Mouse (Mus musculus): ENCODE measurements around the gene Ccdc58. TPM values are rescaled to one million over a fixed set of nuclear protein-coding genes. Genes with fewer than 3 reads are reported as not detected.
"Not testable (repeated sequence)": the region's sequence is repeated elsewhere in the genome, so short reads cannot be mapped to it uniquely, and the experiment has no call there.

The Ccdc58 gene
- polyA plus RNA-seq, 1 experiment from 2014 or later: 88.3 TPM

DNA sequence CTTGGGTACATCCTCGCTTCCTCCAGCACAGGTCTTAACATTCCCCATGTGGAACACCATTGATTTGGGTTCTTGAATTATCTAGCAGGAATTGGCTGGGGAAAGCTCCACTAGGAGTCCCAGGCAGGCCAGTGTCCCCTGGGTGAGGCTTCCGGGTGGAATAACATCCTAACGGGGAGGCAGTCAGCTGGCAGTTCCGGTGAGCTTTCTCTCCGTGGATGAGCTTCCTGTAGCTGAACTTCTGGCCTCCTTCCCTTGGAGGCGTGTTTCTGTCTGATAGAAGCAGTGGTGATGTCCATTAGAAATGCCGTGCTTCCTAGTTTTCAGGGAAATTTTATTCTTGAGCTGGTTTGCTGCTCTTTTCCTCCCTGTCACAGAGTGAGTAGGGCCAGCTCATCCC lies 17.6 kb downstream of the Ccdc58 start:
- H3K9ac ChIP-seq: no peak overlapping the region
- H3K36me3 ChIP-seq: peaks cover 45% of the 10 kb centered on the region
- no peak overlapping the region for H3K27ac ChIP-seq
- H3K4me2 ChIP-seq (replicated peaks): no peak overlapping the region
- no peaks in the 10 kb centered on the region for H3K4me1 ChIP-seq
- H3K9me3 ChIP-seq: no peaks in the 10 kb centered on the region
- no peak overlapping the region for H3K4me3 ChIP-seq
- WGBS: 79% methylated on average over 7 of the region's 7 CpGs
- ATAC-seq (ENCODE audit: insufficient number of reproducible peaks, insufficient read depth, low FRiP score, low TSS enrichment): no peak
- H3K27me3 ChIP-seq: no peaks in the 10 kb centered on the region

DNA sequence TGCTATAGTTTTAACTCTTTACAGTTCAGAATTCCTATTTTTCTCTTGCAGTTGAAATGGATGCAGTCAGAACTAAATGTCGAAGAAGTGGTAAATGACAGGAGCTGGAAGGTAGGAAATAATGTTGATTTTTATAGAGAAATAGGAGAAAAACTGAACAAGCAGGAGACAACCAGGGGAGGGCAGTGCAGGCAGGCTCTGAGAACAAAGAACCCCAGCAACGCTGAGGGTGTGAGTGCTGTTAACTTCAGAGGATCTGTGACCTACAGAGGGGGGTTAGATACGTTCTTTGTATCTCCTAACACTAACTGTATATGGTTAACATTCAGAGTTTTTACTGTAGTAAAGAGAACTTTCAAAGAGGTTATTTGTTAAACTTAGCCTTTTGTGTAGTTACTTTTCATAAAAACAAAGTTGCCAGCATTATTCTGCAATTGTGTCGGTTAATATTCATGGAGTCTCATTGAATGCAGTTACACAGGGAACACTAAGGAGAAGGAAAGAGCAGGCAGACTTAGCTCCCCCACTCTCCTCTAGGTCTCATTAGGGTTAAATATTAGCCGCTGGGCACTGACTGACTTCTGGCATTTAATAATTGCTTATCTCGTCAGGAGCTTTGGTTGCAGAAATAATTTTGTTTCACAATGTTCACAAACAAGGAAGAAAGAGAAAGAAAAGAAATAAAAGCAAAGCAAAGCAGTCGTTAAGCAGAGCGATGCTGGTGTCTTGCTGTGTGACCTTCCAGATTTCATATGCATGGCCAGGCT lies 18.5 kb downstream of the Ccdc58 start:
- no peaks in the 10 kb centered on the region for H3K27me3 ChIP-seq
- ATAC-seq (ENCODE audit: insufficient number of reproducible peaks, insufficient read depth, low FRiP score, low TSS enrichment): no peak
- H3K4me3 ChIP-seq: no peak overlapping the region
- no peak overlapping the region for H3K4me2 ChIP-seq (replicated peaks)
- H3K9me3 ChIP-seq: no peaks in the 10 kb centered on the region
- no peak overlapping the region for H3K27ac ChIP-seq
- H3K4me1 ChIP-seq: no peaks in the 10 kb centered on the region
- WGBS: 81% methylated on average over 8 of the region's 8 CpGs
- no peak overlapping the region for H3K9ac ChIP-seq
- H3K36me3 ChIP-seq: peaks cover 42% of the 10 kb centered on the region

DNA sequence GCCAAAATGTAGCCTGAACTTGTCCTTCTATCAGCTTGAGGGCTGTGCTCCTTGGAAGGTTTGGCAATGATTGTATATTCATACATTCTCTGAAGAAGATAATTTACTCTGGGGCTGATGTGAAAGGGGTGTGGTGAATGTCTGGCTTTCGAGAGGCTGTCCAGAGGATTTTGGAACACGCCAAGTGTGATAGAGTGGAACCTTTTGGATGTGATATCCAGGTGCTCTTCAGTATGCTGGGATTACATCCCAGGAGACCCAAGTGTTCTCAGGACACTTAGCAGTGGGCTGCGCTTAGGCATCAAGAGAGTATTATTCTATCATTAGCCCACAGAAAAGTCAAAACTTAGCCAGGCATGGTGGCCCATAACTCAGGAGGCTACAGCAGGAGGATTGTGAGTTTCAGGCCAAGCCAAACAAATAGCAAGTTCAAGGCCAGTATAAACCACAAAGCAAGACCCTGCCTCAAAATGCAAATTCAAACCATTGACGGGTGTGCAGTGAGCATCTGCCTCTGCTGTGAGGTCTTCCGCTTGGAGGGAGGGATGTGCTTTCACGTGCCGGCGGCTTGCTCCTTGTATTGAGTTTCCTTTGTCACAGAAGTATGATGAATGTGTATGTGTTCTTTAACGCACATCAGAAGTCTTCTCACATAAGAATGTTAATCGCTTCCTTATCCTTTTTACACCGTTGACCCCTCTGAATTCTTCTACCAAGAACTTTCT lies 19.5 kb downstream of the Ccdc58 start:
- Histone ChIP-seq H3K9ac (no peak overlapping the region), H3K27ac (no peak overlapping the region), H3K4me3 (no peak overlapping the region), H3K4me2 (replicated peaks) (no peak overlapping the region), H3K36me3 (peaks cover 33% of the 10 kb centered on the region), H3K4me1 (no peaks in the 10 kb centered on the region), H3K27me3 (no peaks in the 10 kb centered on the region), H3K9me3 (no peaks in the 10 kb centered on the region)
- WGBS: 83% methylated on average over 11 of the region's 11 CpGs
- ATAC-seq (ENCODE audit: insufficient number of reproducible peaks, insufficient read depth, low FRiP score, low TSS enrichment): no peak

DNA sequence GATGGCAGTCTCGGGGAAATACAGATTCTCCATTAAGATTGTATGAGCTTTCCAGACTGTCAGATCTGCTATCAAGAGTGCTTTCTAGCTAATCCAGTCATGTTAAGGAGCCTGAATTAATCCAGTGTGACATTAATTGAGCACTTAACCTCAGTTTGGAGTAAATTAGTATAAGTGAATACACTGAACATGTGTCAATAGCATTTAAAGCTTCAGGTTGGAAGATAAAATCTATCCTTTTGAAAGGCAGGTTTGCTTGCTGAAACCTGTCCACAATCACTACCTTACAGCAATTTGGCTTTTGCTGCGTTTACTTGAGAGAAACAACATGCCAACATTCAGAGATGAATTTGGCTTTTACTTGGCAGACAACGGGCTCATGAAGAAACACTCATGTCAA lies 22.6 kb downstream of the Ccdc58 start:
- no peak overlapping the region for H3K9ac ChIP-seq
- H3K4me1 ChIP-seq: no peaks in the 10 kb centered on the region
- 78% methylated on average over 3 of the region's 3 CpGs for WGBS

DNA sequence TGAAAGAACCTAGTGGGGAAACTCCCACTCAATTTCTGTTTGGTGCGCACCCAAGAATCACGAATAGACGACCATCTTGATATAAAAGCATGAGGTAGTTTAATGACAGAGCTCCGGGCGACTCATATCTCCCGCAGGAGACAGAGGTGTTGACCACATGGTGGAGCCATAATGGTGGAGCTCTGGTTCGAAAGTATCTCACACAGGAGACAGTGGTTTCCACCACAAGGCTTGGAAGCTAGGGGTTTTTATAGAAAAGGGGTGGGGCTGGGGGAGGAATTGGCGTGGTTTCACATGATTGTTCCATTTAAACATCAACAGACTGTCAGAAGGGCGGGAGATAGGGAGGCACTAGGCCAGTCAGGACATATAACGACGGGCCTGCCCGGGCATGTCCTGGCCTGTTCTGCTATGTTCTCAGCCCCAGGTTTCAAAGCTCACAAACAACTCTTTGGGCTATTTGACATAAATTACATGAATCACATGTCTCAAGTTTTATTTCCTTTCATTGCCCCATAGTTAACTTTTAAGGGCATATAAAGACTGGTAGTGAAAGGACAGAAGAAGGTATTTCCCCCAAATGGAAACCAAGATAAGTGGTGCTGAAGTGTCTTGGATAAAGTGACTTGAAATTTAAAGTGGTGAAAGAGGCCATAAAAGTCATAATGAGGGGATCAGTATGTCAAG lies 26.5 kb downstream of the Ccdc58 start:
- not testable (repeated sequence) for H3K4me3 ChIP-seq; H3K27me3 ChIP-seq; H3K36me3 ChIP-seq; H3K9me3 ChIP-seq; H3K27ac ChIP-seq; ATAC-seq (ENCODE audit: insufficient number of reproducible peaks, insufficient read depth, low FRiP score, low TSS enrichment); H3K4me1 ChIP-seq; H3K4me2 ChIP-seq (replicated peaks); H3K9ac ChIP-seq
- 89% methylated on average over 12 of the region's 12 CpGs for WGBS

More for the DNA sequence above, 22.6 kb downstream of the Ccdc58 start:
- H3K4me3 ChIP-seq: no peak overlapping the region
- no peak for ATAC-seq (ENCODE audit: insufficient number of reproducible peaks, insufficient read depth, low FRiP score, low TSS enrichment)
- H3K9me3 ChIP-seq: no peaks in the 10 kb centered on the region
- no peaks in the 10 kb centered on the region for H3K27me3 ChIP-seq
- peaks cover 15% of the 10 kb centered on the region; the same call in 1 of the 2 replicates for H3K36me3 ChIP-seq
- no peak overlapping the region for H3K4me2 ChIP-seq (replicated peaks)
- no peak overlapping the region for H3K27ac ChIP-seq

DNA sequence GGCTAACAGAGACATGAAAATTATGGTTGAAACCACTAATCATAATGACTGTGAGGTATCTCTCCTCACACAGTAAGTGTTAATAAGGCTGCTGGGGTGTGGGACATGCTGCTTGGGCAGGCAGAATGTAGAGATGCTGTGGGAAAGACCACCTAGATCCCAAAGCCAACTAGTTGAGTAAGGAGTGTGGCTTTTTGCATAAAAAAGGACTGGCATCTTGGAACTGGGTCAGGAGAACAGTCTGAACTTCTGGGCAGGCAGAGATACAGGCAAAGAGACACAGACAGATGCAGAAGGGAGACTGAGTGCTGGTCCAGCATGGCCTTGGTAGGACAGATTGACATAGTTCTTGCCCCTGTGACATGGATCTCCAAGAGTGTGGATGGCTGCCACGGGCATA lies 30.0 kb downstream of the Ccdc58 start:
- no peak overlapping the region for H3K9ac ChIP-seq

DNA sequence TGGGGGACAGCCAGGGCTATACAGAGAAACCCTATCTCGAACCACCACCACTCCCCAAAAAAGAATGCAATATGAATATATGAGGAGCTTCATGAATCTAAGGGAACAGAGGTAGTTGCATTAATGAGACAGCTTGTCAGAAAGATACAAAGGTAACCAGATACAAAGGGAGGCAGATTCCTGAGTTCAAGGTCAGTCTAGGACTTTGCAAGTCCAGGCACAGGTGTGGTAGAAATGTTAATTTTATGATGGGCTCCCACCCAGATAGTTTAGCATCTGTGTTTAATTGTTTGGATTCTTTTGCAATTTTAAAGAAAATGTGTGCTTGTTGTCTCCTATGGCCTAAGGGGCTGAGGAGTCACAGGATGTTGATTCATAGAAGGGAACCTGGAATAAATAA lies 30.7 kb downstream of the Ccdc58 start:
- Histone ChIP-seq H3K4me3 (no peak overlapping the region), H3K4me2 (replicated peaks) (no peak overlapping the region), H3K27ac (no peak overlapping the region), H3K9me3 (no peaks in the 10 kb centered on the region), H3K27me3 (no peaks in the 10 kb centered on the region), H3K36me3 (no peaks in the 10 kb centered on the region), H3K4me1 (no peaks in the 10 kb centered on the region), H3K9ac (no peak overlapping the region)
- 88% methylated on average over 1 of the region's 1 CpGs for whole genome bisulfite sequencing
- ATAC-seq (ENCODE audit: insufficient number of reproducible peaks, insufficient read depth, low FRiP score, low TSS enrichment): no peak

More for the DNA sequence above, 30.0 kb downstream of the Ccdc58 start:
- H3K9me3 ChIP-seq: no peaks in the 10 kb centered on the region
- WGBS: 81% methylated on average over 1 of the region's 1 CpGs
- H3K4me3 ChIP-seq: no peak overlapping the region
- H3K36me3 ChIP-seq: no peaks in the 10 kb centered on the region
- H3K4me2 ChIP-seq (replicated peaks): no peak overlapping the region
- ATAC-seq (ENCODE audit: insufficient number of reproducible peaks, insufficient read depth, low FRiP score, low TSS enrichment): no peak
- H3K27ac ChIP-seq: no peak overlapping the region
- H3K27me3 ChIP-seq: no peaks in the 10 kb centered on the region
- H3K4me1 ChIP-seq: no peaks in the 10 kb centered on the region

DNA sequence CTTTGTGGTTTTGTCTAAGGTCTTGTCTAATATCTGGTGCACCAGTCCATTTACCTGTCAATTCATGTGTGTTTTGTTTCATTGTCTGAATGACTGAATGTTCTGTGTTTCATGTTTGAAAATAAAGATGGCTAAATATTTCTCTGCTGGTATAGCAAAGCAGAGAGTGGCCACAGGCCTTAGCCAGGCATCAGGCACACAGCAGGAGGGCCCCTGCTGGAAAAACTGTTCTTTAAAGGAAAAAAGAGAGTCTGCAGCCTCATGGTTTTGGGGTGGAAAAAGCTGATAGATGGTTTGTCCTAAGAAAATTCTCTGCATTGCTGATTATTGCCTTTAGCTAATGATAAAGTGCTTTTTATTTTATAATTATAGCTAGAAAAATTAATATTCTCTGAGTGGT lies 40.0 kb downstream of the Ccdc58 start:
- not testable (repeated sequence) for H3K27ac ChIP-seq; H3K4me1 ChIP-seq; ATAC-seq (ENCODE audit: insufficient number of reproducible peaks, insufficient read depth, low FRiP score, low TSS enrichment); H3K4me3 ChIP-seq; H3K9ac ChIP-seq; H3K27me3 ChIP-seq; H3K36me3 ChIP-seq; H3K4me2 ChIP-seq (replicated peaks); H3K9me3 ChIP-seq

DNA sequence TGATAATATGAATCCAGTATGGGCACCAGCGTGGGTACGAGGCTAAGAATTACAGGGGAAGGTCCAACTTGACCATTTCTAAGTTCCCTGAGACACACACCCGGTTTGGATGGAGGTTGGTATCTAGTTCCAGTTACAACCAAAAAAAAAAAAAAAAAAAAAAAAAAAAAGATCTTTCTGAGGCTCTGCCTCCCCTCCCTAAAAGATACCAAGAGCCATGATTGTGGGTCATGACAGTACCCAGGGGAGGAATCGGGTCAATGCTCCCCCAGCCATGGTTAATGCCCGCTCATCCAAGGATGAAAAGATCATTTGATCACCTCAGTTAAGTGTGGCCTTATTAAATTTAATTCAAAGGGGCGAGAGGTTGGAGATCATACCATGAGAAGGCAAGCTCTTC lies 44.3 kb downstream of the Ccdc58 start:
- WGBS: 87% methylated on average over 6 of the region's 6 CpGs
- H3K27me3 ChIP-seq; H3K9ac ChIP-seq; H3K4me2 ChIP-seq (replicated peaks); H3K4me3 ChIP-seq; H3K36me3 ChIP-seq; H3K4me1 ChIP-seq; ATAC-seq (ENCODE audit: insufficient number of reproducible peaks, insufficient read depth, low FRiP score, low TSS enrichment); H3K27ac ChIP-seq; H3K9me3 ChIP-seq: not testable (repeated sequence)

DNA sequence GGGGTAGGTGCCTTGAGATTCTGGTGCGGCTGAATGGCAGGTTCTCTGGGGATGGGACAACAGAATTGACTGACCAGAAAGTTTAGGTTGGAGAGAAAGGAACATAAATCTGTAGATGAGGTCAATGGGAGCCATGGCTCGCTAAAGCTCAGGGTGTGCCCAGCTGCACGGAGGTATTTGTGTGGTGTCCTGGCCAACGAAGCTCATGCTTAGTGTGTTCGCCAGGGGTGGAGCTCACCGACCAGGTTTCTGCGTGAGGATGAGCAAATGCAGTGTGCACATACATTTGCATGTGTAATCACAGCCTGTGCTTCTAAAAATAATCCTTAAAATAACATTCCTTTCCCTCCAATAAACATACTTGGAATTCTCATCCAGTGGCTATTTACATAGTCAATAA lies 56.6 kb downstream of the Ccdc58 start:
- Histone ChIP-seq H3K4me1 (no peaks in the 10 kb centered on the region), H3K9ac (no peak overlapping the region), H3K27me3 (no peaks in the 10 kb centered on the region), H3K4me2 (replicated peaks) (no peak overlapping the region), H3K27ac (no peak overlapping the region), H3K36me3 (no peaks in the 10 kb centered on the region), H3K9me3 (no peaks in the 10 kb centered on the region), H3K4me3 (no peak overlapping the region)
- 87% methylated on average over 7 of the region's 7 CpGs for WGBS
- no peak for ATAC-seq (ENCODE audit: insufficient number of reproducible peaks, insufficient read depth, low FRiP score, low TSS enrichment)

DNA sequence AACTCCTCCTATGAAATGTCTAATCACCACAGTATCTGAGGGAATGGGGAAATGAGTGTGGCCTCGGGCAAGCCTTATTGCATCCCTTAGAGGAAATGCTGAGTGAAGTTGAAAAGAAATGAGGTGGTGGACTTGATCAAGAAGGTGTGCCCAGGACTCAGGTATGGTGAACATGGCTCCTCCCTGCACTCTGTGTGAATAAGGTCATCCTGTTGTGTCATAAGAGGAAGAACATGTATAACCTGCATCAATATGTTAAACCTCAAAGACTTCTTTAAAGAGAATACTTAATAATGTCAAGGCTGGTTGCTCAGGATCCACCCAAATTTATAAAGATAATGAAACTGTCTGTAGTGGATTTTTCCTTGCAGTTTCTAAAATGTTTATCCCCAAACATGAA lies 59.7 kb downstream of the Ccdc58 start, which contains the start of gene Csta1:
Csta1 (minus strand) TSS at position 101 of the 400 bp plus-strand sequence.
- Histone ChIP-seq H3K4me3 (no peak within 1 kb of the TSS), H3K36me3 (no peaks in the 10 kb centered on the region), H3K27me3 (no peaks in the 10 kb centered on the region), H3K4me2 (replicated peaks) (no peak within 1 kb of the TSS), H3K9ac (no peak within 1 kb of the TSS), H3K27ac (no peak within 1 kb of the TSS), H3K4me1 (no peaks in the 10 kb centered on the region), H3K9me3 (no peaks in the 10 kb centered on the region)
- 78% methylated on average over 1 of the region's 1 CpGs for WGBS
- no peak for ATAC-seq (ENCODE audit: insufficient number of reproducible peaks, insufficient read depth, low FRiP score, low TSS enrichment)

DNA sequence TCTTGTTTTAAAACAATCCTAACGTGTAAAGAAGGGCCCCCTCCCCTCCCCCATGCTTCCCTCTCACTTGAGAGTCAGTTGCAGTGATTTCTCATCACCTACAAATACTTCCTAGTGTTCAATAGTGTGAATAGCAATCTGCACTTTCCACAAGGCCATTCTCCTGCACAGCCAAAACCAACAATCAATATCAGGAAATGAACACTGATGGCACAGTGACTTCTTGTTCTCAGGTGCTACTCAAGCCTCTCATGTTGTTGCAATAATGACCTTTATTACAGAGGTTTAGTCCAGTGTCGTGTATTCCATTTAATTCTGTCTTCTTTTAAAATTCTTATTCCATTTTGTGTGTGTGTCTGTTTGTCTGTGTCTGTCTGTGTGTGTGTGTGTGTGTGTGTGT lies 66.7 kb downstream of the Ccdc58 start:
- H3K9ac ChIP-seq: no peak overlapping the region
- no peaks in the 10 kb centered on the region for H3K27me3 ChIP-seq
- no peak overlapping the region for H3K4me2 ChIP-seq (replicated peaks)
- no peak overlapping the region for H3K4me3 ChIP-seq
- no peak for ATAC-seq (ENCODE audit: insufficient number of reproducible peaks, insufficient read depth, low FRiP score, low TSS enrichment)
- no peaks in the 10 kb centered on the region for H3K36me3 ChIP-seq
- H3K27ac ChIP-seq: no peak overlapping the region
- H3K4me1 ChIP-seq: no peaks in the 10 kb centered on the region
- whole genome bisulfite sequencing: 69% methylated on average over 2 of the region's 2 CpGs
- no peaks in the 10 kb centered on the region for H3K9me3 ChIP-seq

Measured in embryonic facial prominence, embryonic 12.5 days (tissue).